Mouse (Mus musculus) hindbrain, embryonic 15.5 days (tissue): ENCODE data around the gene Kat2a. TPM values are rescaled to one million over a fixed set of nuclear protein-coding genes. Genes with fewer than 3 reads are reported as not detected.

Source experiments
- ATAC-seq: fragments of 200-750 bp; cut with Nextera tagmentation; 2 replicates; pipeline ENCODE4 v1.8.0; 2017; ENCODE audit warnings: low read depth, moderate number of reproducible peaks, moderate TSS enrichment; ENCODE audit not compliant: low FRiP score
- H3K27ac ChIP-seq: fragments of 300-500 bp; sonication (generic); replicated peaks from 2 replicates; pipeline ENCODE4 v1.5.1; 2015; ENCODE audit warnings: mild to moderate bottlenecking, inconsistent platforms
- H3K27me3 ChIP-seq: fragments of 300-500 bp; sonication (generic); 2 replicates; pipeline ENCODE4 v1.6.1; 2015; ENCODE audit warnings: control low read depth, inconsistent platforms
- H3K36me3 ChIP-seq: fragments of 300-500 bp; sonication (generic); 2 replicates; pipeline ENCODE4 v1.6.1; 2015; ENCODE audit warnings: control low read depth, inconsistent platforms
- H3K4me1 ChIP-seq: fragments of 300-500 bp; sonication (generic); replicated peaks from 2 replicates; pipeline ENCODE4 v1.6.1; 2015; ENCODE audit warnings: control low read depth, inconsistent platforms
- H3K4me2 ChIP-seq: fragments of 300-500 bp; sonication (generic); 2 replicates; pipeline ENCODE4 v1.6.1; 2015; ENCODE audit warnings: moderate library complexity, mild to moderate bottlenecking, inconsistent platforms
- H3K4me3 ChIP-seq: fragments of 300-500 bp; sonication (generic); 2 replicates; pipeline ENCODE4 v1.5.1; 2015; ENCODE audit warnings: mild to moderate bottlenecking, inconsistent platforms
- H3K9ac ChIP-seq: fragments of 300-500 bp; sonication (generic); 2 replicates; pipeline ENCODE4 v1.6.1; 2015; ENCODE audit warnings: inconsistent platforms
- H3K9me3 ChIP-seq: fragments of 300-500 bp; sonication (generic); 2 replicates; pipeline ENCODE4 v1.6.1; 2016; ENCODE audit warnings: control low read depth, inconsistent platforms
- WGBS: fragments of 180-500 bp; shearing (Covaris S2); methylation state at CpG from one replicate; pipeline ENCODE4 v1.1.7; 2015; 5-methylcytosine and 5-hydroxymethylcytosine counted together
- polyA plus RNA-seq: library from polyadenylated mRNA; unstranded; fragments of >200 nt; fragmentation: Nextera tagmentation; extraction: Ambion mirVana; gene quantifications from 2 replicates; pipeline ENCODE4 v1.2.1, GENCODE M21; 2015

Kat2a gene
- polyA plus RNA-seq, 1 experiment from 2014 or later = 74.0 TPM

DNA sequence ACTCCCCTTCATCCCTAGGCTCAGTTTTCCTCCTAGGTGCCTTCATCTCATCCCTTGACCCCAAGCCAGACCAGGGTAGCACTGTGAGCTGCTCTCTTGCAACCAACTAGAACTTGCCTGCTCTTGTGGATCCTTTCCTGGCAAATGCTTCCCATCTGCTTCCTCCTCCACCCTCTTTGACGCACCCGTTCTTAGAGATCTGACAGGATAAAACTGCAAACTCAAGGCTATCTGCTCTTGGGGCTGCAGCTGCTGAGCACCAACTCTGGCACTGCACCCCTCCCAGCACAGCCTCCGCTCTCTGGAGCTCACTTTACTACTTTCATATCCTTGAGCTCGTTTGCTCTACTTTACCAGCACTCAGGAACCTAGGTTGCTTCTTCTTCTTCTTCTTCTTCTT is 36.4 kb upstream of the Kat2a start:
- Histone ChIP-seq H3K9me3 (no peaks in the 10 kb centered on the region), H3K27ac (no peak overlapping the region), H3K4me3 (no peak overlapping the region), H3K9ac (no peak overlapping the region), H3K36me3 (peaks cover 16% of the 10 kb centered on the region), H3K27me3 (no peaks in the 10 kb centered on the region), H3K4me1 (no peaks in the 10 kb centered on the region), H3K4me2 (no peak overlapping the region)
- 84% methylated on average over 4 of the region's 4 CpGs for WGBS
- ATAC-seq = no peak

DNA sequence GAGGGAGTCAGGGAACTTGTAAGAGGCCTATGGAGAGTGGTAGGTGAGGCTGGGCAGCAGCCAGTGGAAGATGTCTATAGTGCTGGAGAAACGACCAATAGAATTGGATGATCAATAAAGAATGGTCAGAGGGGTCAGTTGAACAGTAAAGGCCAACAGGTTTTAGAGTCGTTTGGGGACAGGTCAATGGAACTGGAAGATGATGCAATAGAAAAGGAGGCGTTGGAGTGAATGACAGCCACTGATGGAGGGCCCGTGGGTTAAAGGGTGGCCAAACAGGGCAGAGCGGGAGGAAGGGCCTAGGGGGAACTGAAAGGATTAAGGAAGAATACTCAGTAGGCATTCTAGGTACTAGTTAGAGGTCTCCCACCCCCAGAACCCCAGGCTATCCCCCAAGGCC is 34.8 kb upstream of the Kat2a start:
- Histone ChIP-seq H3K27ac (no peak overlapping the region), H3K4me2 (no peak overlapping the region), H3K4me3 (no peak overlapping the region), H3K9me3 (no peaks in the 10 kb centered on the region), H3K4me1 (no peaks in the 10 kb centered on the region), H3K9ac (no peak overlapping the region), H3K36me3 (peaks cover 15% of the 10 kb centered on the region), H3K27me3 (no peaks in the 10 kb centered on the region)
- no peak for ATAC-seq
- WGBS = 78% methylated on average over 5 of the region's 5 CpGs

DNA sequence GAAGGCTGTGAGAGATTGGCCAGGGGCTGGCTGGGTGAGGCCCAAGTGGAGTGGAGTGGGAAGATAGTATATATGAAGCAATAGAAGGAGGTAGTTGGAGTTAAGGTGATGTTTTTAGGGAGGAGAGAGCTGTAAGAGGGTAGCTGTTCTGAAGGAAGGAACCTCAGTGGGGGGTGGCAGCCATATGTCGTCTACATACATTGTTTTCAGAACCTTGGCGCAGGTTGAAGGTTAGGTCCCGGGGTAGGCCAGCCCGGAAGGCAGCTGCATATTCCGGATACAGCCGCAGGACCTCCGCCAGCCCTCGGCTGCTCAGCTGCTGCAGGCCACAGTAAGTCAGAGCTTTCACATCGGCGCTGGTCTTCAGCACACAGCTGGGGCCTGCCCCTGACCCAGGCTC is 34.3 kb upstream of the Kat2a start:
- no peak for ATAC-seq

DNA sequence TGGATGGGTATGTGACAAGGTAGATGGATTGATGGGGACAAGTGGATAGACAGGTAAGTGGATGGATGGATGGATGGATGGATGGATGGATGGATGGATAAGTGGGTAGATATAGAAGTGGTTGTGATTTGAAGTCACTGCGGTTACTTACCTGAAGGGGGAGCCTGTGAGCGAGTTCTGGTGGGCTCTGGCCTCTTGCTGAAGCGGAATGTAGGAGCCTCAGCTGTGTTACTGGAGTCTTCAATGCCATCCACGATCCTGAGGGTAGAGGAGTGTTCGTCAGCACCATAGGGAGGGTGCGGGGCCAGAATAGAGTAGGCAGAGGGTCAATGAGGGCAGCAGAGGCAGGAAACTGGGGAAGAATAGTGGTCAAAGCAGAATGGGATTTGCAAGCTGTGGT is 32.8 kb upstream of the Kat2a start:
- Histone ChIP-seq H3K9me3 (no peaks in the 10 kb centered on the region), H3K4me2 (no peak overlapping the region), H3K27ac (no peak overlapping the region), H3K36me3 (peaks cover 13% of the 10 kb centered on the region; the same call in 1 of the 2 replicates), H3K4me1 (no peaks in the 10 kb centered on the region), H3K9ac (no peak overlapping the region), H3K27me3 (no peaks in the 10 kb centered on the region), H3K4me3 (no peak overlapping the region)
- peak; percentile 44; the same call in 1 of the 2 replicates for ATAC-seq
- WGBS = 14% methylated on average over 6 of the region's 6 CpGs

More for the DNA sequence above, 34.3 kb upstream of the Kat2a start:
- Histone ChIP-seq H3K9ac (no peak overlapping the region), H3K9me3 (no peaks in the 10 kb centered on the region), H3K27ac (no peak overlapping the region), H3K4me2 (no peak overlapping the region), H3K4me3 (no peak overlapping the region), H3K4me1 (no peaks in the 10 kb centered on the region), H3K27me3 (no peaks in the 10 kb centered on the region), H3K36me3 (peaks cover 13% of the 10 kb centered on the region)
- WGBS = 82% methylated on average over 10 of the region's 10 CpGs

DNA sequence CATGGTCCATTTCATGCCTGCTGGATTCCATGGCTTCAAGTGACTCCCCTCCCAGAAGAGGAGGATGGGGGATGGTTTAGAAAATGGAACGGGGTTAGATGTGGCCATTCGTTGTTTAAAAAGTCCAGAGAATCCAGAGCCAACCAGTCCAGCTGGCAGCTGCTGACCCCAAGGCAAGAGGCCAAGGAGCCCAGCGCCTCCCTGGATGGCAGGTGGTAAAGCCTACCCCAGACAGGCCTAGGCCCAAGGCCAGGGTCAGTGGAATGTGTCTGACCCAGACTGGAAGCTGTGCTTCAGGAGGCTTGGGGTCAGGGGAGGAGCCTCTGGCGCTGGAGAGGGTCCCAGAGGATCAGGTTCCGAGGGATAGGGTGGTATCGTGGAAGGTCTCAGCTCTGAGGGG is 29.1 kb upstream of the Kat2a start:
- peaks cover 11% of the 10 kb centered on the region; the same call in 1 of the 2 replicates for H3K36me3 ChIP-seq
- WGBS = 79% methylated on average over 6 of the region's 6 CpGs
- no peaks in the 10 kb centered on the region for H3K27me3 ChIP-seq
- no peaks in the 10 kb centered on the region for H3K9me3 ChIP-seq
- H3K4me3 ChIP-seq = no peak overlapping the region
- H3K9ac ChIP-seq = no peak overlapping the region
- peaks cover 17% of the 10 kb centered on the region for H3K4me1 ChIP-seq
- H3K27ac ChIP-seq = no peak overlapping the region
- H3K4me2 ChIP-seq = no peak overlapping the region
- no peak for ATAC-seq

DNA sequence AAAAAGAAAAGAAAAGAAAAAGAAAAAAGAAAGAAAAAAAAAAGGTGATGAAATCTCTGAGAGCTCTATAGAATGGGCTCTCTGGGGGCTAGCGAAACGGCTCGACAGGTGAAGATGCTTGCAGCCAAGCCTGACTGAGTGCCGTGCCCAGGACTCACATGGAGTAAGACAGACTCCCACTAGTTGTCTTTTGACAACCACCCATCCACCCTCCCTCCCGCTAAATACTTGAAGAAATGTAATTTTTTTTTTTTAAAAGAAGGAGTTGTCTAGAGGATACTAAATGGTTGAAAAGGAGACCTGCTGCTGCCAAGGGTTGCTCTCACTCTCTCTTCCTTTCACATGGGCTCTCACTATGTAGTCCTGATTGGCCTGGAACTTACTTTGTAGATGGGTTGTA is 26.5 kb upstream of the Kat2a start:
- Histone ChIP-seq H3K4me3 (peak overlapping the region; percentile 88), H3K4me2 (peak overlapping the region; percentile 62), H3K9ac (peak overlapping the region; percentile 49; the same call in 1 of the 2 replicates), H3K27me3 (no peaks in the 10 kb centered on the region), H3K36me3 (peaks cover 11% of the 10 kb centered on the region; the same call in 1 of the 2 replicates), H3K4me1 (peaks cover 24% of the 10 kb centered on the region), H3K27ac (peak overlapping the region; percentile 88), H3K9me3 (no peaks in the 10 kb centered on the region)
- ATAC-seq = no peak
- WGBS = 16% methylated on average over 5 of the region's 5 CpGs

DNA sequence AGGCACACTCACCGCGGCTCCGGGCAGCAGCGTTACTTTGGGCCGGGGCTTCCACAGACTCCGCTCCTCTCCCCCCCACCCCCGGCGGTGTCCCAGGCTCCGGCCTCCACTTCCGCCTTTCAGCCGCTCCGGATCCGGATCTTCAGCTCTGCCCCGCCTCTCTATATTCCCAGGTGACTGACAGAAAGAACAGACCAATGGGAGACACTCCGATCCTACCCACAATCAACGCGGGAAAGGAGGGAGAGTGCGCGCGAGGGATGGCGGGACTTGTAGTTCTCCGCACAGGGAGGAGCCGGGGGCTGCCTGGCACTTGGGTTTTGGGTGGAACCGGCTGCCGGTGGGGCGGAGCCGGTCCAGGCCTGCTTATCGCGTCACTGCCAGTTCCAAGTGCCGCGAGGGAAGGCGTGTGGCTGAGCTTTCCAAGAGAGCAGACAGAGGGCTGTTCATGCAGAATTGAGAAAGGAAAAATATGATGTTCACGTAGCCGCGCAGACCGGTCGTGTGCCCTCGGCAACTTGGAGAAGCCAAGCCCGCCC is 25.9 kb upstream of the Kat2a start, which contains the start of gene Rab5c:
Gene Rab5c, minus strand, starts transcription at position 150 of the 539 bp plus-strand sequence.
- H3K27me3 ChIP-seq = no peaks in the 10 kb centered on the region
- H3K4me3 ChIP-seq = peak within 1 kb of the TSS; percentile 88
- WGBS = 0% methylated on average over 38 of the region's 39 CpGs
- peak within 1 kb of the TSS; percentile 88 for H3K27ac ChIP-seq
- peaks cover 12% of the 10 kb centered on the region; the same call in 1 of the 2 replicates for H3K36me3 ChIP-seq
- H3K9me3 ChIP-seq = no peaks in the 10 kb centered on the region
- peak within 1 kb of the TSS; percentile 89 for H3K4me2 ChIP-seq
- H3K4me1 ChIP-seq = peaks cover 24% of the 10 kb centered on the region
- peak within 1 kb of the TSS; percentile 82 for H3K9ac ChIP-seq
- peak; percentile 99 for ATAC-seq

DNA sequence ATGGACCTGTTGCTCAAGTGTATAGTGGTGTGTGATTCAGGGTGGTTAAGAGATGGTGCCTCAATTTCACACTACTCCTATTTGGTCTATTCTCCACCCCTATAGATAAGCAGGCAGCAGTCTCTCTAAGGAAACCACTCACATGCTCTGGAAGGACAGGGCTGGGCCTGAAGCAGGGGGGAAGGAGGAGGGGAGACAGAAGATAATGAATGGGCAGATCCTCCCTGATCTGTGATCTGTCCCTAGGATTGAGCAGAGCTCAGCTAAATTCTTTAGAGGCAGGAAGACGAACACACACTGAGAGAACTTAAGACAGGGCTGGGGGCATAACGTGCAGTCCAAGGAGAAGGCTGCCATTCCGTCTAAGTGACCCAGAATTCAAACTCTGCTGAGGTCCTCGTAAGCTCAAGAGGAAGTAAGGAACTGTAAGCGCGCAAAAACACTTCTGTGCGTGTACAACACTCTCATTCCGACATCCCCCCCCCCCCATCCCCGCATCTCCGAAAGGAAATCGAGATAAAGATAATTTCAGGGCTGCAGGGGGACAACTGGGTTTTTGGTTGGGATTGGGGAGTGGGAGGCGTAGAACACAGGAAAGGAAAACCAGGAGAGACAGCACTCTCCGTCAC is 25.0 kb upstream of the Kat2a start:
- H3K4me1 ChIP-seq = peaks cover 24% of the 10 kb centered on the region
- H3K9me3 ChIP-seq = no peaks in the 10 kb centered on the region
- H3K27me3 ChIP-seq = no peaks in the 10 kb centered on the region
- no peak overlapping the region for H3K27ac ChIP-seq
- H3K4me2 ChIP-seq = peak overlapping the region; percentile 89
- ATAC-seq = no peak
- 4% methylated on average over 13 of the region's 13 CpGs for WGBS
- H3K4me3 ChIP-seq = peak overlapping the region; percentile 88
- peaks cover 18% of the 10 kb centered on the region; the same call in 1 of the 2 replicates for H3K36me3 ChIP-seq
- peak overlapping the region; percentile 82 for H3K9ac ChIP-seq

DNA sequence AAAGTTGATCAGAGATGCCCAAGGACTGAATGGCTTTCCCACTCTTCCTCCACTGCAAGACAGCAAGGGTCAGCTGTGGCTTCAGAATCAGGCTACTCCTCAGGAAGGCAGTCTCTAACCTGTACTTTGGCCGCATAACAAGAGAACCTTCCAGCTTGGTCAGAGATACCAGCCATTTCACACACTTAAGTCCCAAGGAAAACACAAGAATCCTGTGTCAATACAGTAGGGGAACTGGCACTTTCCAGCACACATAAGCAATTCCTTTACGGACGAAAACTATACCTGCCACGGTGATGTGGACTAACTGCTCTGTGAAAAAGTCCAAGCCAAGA is 24.4 kb upstream of the Kat2a start:
- H3K4me2 ChIP-seq = peak overlapping the region; percentile 89
- no peak for ATAC-seq
- peaks cover 24% of the 10 kb centered on the region for H3K4me1 ChIP-seq
- H3K9ac ChIP-seq = peak overlapping the region; percentile 82
- H3K4me3 ChIP-seq = peak overlapping the region; percentile 88
- peaks cover 15% of the 10 kb centered on the region; the same call in 1 of the 2 replicates for H3K36me3 ChIP-seq
- H3K27ac ChIP-seq = no peak overlapping the region
- no peaks in the 10 kb centered on the region for H3K27me3 ChIP-seq
- H3K9me3 ChIP-seq = no peaks in the 10 kb centered on the region
- WGBS = 90% methylated on average over 4 of the region's 4 CpGs

DNA sequence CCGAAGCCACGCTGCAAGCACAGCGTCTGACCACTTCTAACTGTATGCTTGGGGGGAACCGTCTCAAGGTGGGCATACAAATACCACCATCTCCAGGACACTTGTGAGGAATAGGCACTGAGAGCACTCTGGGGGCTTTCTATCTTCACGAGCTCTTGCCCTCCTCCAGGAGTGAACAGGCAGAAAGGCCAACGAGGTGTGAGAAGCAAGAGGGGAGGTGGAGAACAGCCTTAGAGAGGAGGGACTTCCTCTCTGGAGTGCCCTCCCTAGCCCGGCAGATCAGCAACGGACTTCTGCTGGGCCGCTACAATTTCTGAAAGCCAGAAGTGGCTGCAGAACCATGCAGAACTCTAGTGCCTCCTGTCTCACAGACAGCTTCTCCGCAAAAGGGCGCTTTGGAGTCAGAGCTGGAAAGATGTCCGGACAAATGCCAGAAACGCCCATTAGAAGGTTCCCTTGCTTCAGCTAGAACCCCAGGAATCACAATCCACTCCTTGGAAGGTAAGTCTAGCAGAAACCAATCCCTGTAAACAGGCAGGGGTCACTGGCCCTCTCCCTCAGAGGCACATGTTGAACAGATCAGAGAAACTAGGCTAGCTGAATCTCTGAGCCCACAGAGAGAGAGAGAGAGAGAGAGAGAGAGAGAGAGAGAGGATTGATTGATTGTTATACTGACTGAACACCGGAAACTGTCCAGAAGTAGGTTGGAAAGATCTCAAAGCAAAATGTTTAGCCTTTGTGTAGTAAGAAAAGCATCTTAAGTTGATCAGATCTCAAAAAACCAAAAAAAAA is 23.9 kb upstream of the Kat2a start:
- WGBS = 81% methylated on average over 14 of the region's 14 CpGs

DNA sequence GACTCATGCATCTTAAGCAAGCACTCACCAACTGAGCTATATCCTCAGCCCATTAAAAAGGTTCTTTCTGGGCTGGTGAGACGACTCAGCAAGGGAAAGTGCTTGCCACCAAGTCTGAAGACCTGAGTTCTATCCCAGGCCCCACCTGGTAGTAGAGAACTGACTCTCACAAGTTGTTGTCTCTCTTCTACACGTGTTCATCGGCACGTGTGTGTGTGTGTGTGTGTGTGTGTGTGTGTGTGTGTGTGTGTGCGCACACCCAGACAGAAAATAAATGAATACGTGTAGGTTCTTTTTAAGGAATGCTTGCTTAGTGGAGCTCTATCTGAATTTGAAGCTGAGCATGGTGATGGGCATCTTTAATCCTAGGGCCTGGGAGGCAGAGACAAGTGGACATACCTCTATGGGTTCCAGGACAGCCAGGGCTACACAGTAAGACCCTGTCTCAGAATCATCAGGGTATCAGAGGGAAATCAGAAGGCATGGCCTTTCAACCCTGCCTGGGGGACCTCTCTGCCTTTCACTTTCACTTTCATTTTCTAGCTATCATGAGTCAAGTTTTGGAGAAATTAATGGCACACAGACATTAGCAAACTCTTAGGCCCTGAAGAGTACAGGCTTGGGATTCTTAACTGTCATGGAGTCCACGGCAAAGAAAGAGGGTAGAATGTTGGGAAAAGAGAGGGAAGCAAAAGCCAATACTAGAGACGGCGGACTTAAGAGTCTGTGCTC is 23.0 kb upstream of the Kat2a start:
- H3K27me3 ChIP-seq = no peaks in the 10 kb centered on the region
- H3K27ac ChIP-seq = no peak overlapping the region
- H3K36me3 ChIP-seq = 0 out of 2 replicates have a peak, but pooled peaks cover 7% of the 10 kb centered on the region
- peaks cover 24% of the 10 kb centered on the region for H3K4me1 ChIP-seq
- H3K9ac ChIP-seq = no peak overlapping the region
- no peak for ATAC-seq
- no peak overlapping the region for H3K4me3 ChIP-seq
- 90% methylated on average over 9 of the region's 9 CpGs for WGBS
- H3K4me2 ChIP-seq = no peak overlapping the region
- no peaks in the 10 kb centered on the region for H3K9me3 ChIP-seq

More for the DNA sequence above, 23.9 kb upstream of the Kat2a start:
- Histone ChIP-seq H3K36me3 (peaks cover 10% of the 10 kb centered on the region; the same call in 1 of the 2 replicates), H3K4me3 (no peak overlapping the region), H3K27ac (no peak overlapping the region), H3K27me3 (no peaks in the 10 kb centered on the region), H3K4me2 (peak overlapping the region; percentile 89), H3K9me3 (no peaks in the 10 kb centered on the region), H3K4me1 (peaks cover 24% of the 10 kb centered on the region), H3K9ac (no peak overlapping the region)
- no peak for ATAC-seq
